Mouse (Mus musculus): ENCODE results near the gene Ess2. TPM values are rescaled to one million over a fixed set of nuclear protein-coding genes. Genes with fewer than 3 reads are reported as not detected.

The Ess2 gene
- 27.5 and 31.1 TPM in 2 replicates for polyA plus RNA-seq (2012; ENCODE audit: low replicate concordance)

GRCm38 (mm10) chr16:17911052-17911595, at the start of gene Ess2:
Gene Ess2 (minus strand): TSS chr16:17911348.

GRCm38 (mm10) chr16:17928087-17928580, 17.0 kb upstream of the Ess2 start, which contains the start of gene Slc25a1:
Gene Slc25a1 (minus strand): TSS chr16:17928219.

GRCm38 (mm10) chr16:17914307-17915249, 3.4 kb upstream of the Ess2 start, which contains the start of gene Gsc2:
Gene Gsc2 (minus strand): TSS chr16:17915059.

GRCm38 (mm10) chr16:17898462-17898861, 12.7 kb downstream of the Ess2 start, which contains the start of the genes Dgcr2 and Tssk2:
Gene Dgcr2 (minus strand): TSS chr16:17898562.
Gene Tssk2 (plus strand): TSS chr16:17898637.

DNA sequence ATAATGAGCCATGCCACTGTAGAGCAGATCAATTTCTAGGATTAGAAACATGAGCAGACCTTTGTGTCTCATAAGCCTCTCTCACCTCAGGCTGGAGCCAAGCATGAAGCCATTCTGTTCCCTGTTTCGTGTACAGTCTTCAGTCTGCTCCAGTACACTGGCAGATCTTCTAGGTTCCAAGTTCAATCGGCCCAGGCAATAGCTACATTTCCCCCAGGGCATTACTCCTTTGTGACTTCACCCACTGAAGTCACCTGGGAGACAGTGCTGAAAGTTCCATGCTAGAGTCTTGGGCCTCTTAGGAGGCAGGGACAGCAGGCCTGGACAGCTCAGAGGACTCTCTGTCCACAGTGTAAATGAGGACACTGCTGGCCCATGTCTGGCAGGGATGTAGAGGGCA, 17.2 kb downstream of the Ess2 start, which contains the start of gene Tssk1:
Tssk1 (plus strand) TSS at position 301 of the 400 bp plus-strand sequence.

DNA sequence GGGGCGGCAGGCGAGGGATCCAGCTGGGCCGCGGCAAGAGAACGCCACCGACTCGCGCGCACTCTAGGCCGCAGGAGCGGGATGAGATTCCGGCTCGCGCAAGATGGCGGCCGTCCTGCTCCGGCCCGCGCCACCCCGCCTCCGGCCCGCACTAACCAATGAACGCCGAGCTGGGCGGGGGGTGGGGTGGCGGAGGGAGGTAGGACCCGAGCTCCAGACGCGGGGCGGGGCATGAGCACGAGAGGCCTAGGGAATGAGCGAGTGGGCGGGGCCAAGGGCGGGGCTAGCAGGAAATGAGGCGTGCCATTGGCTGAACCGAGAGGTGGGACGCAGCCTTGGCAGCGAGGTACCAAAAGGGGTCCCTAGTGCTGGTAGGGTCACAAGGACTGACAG, 19.6 kb downstream of the Ess2 start, which contains the start of gene Gm20518:
Gm20518 (minus strand) TSS at position 105 of the 393 bp plus-strand sequence.

Other genes with a start within 250 kb of the Ess2 start
- 168 and 199 TPM in 2 replicates for gene Med15, start 178.5 kb downstream of the Ess2 start, polyA plus RNA-seq (2012; ENCODE audit: low replicate concordance)
- 4.9 and 14.8 TPM in 2 replicates for gene Klhl22, start 151.7 kb downstream of the Ess2 start, polyA plus RNA-seq (2012; ENCODE audit: low replicate concordance)
- 1.3 and 4.3 TPM in 2 replicates for gene Scarf2, start 114.1 kb downstream of the Ess2 start, polyA plus RNA-seq (2012; ENCODE audit: low replicate concordance)
- gene B830017H08Rik, start 78.2 kb downstream of the Ess2 start, polyA plus RNA-seq (2012; ENCODE audit: low replicate concordance), result not detected in 2 replicates
- gene Car15, start 73.0 kb downstream of the Ess2 start, polyA plus RNA-seq (2012; ENCODE audit: low replicate concordance), result 1.8 and 8.0 TPM in 2 replicates
- gene Gm20518, start 19.7 kb downstream of the Ess2 start, polyA plus RNA-seq (2012; ENCODE audit: low replicate concordance), result 0.42 and 1.5 TPM in 2 replicates
- not detected in 2 replicates for gene Tssk1, start 17.1 kb downstream of the Ess2 start, polyA plus RNA-seq (2012; ENCODE audit: low replicate concordance)
- 23.3 and 26.7 TPM in 2 replicates for gene Dgcr2, start 12.8 kb downstream of the Ess2 start, polyA plus RNA-seq (2012; ENCODE audit: low replicate concordance)
- gene Tssk2, start 12.7 kb downstream of the Ess2 start, polyA plus RNA-seq (2012; ENCODE audit: low replicate concordance), result not detected in 2 replicates
- gene Gsc2, start 3.7 kb upstream of the Ess2 start, polyA plus RNA-seq (2012; ENCODE audit: low replicate concordance), result not detected in 2 replicates
- gene Slc25a1, start 16.9 kb upstream of the Ess2 start, polyA plus RNA-seq (2012; ENCODE audit: low replicate concordance), result 69.4 and 186 TPM in 2 replicates
- not detected in 2 replicates for gene Vpreb2, start 69.1 kb upstream of the Ess2 start, polyA plus RNA-seq (2012; ENCODE audit: low replicate concordance)
- 8.0 and 23.0 TPM in 2 replicates for gene Dgcr6, start 141.5 kb upstream of the Ess2 start, polyA plus RNA-seq (2012; ENCODE audit: low replicate concordance)
- gene Prodh, start 178.9 kb upstream of the Ess2 start, polyA plus RNA-seq (2012; ENCODE audit: low replicate concordance), result 2.4 and 2.5 TPM in 2 replicates
- gene Rtn4r, start 216.3 kb upstream of the Ess2 start, polyA plus RNA-seq (2012; ENCODE audit: low replicate concordance), result 0.46 and 0.91 TPM in 2 replicates

All from hematopoietic multipotent progenitor cell, adult 10-12 weeks (in vitro differentiated cells).